Mouse (Mus musculus) left cerebral cortex, postnatal 10 days (tissue): ENCODE data around the gene Xrra1. TPM values are rescaled to one million over a fixed set of nuclear protein-coding genes. Genes with fewer than 3 reads are reported as not detected.
A peak's percentile ranks its signal among the peaks of the same experiment; 100 is the strongest.
"Not testable (repeated sequence)": the region's sequence is repeated elsewhere in the genome, so short reads cannot be mapped to it uniquely, and the experiment has no call there.

Experiments used
- DNase-seq, 2 experiments: peaks; one replicate each; pipeline ENCODE4 v3.0.0; 2021 to 2022; ENCODE audit warnings: low spot score in 2 of 2, mixed read lengths in 1 of 2; ENCODE audit errors: extremely low spot score in 1 of 2
- intact Hi-C: fragments of 180-260 bp; cut with DNase I; formaldehyde crosslinking; loops from one replicate; pipeline ENCODE4 v1.15.1; 2025
- total RNA-seq, 2 experiments: library from RNA; stranded (reverse); gene quantifications; 2 replicates each; pipeline ENCODE4 v1.2.3; 2021

The Xrra1 gene
- total RNA-seq, 2 experiments from 2014 or later = 1.3 to 1.5 TPM

DNA sequence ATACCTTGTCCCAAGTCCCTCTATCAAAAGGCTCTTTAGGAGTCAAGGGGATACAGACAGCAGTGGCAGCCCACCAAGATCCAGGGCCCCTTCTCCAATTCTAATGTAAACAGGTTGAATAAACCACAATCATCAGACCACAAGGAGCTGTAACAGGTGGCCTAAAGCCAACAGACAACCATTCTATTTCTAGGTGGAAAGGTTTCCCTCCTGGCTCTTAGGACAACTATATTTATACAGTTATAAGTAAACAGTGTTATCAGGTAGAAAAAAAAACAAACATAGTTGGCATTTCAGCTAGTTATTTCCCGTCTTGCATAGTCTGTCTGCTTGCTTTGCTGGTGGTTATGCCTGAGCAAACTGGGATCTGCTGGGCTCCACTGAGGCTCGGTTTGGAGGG lies 61.5 kb downstream of the Xrra1 start:
- DNase-seq = no peak
- intact Hi-C loops = no loop called here

DNA sequence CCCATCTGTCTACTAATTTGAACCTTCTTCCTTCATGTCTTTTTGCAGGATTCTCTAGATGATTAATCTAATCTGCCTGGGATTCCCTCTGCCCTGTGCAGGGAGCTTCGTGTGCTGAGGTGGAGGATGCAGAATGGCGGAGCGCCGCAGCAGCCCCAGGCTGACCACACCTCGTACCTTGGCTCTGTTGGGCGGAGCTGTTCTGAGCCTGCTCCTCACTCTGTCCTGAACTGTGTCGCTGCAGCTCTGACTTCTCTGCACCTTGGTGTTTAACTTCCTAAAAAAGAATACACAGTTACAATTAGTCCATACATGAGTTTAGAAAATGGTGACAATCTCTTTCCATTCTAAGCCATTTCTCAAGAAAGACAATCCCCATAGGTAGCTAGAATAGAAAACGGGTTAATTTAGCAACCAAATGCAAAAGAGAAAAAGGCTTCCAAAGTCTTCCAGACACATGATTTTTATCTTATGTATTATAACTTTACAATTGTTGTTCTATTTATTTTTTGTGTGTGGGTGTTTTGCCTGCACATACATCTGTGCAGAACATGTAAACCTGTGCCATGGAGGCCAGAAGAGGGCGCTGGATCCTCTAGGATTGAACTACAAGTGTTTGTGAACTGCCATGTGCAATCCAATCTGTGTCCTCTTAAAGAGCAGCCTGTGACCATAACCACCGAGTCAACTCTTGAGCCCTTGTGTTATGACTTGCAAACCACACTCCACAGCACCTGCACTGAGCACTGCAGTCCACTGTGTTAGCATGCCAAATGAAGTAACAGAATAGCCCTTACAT lies 68.2 kb downstream of the Xrra1 start:
- peak; percentile 52 to 77 for DNase-seq
- intact Hi-C loops = loop anchor here (5.0 kb wide), 1 partner anchor 55 kb away; the partner anchor contains the start of gene Rnf169

DNA sequence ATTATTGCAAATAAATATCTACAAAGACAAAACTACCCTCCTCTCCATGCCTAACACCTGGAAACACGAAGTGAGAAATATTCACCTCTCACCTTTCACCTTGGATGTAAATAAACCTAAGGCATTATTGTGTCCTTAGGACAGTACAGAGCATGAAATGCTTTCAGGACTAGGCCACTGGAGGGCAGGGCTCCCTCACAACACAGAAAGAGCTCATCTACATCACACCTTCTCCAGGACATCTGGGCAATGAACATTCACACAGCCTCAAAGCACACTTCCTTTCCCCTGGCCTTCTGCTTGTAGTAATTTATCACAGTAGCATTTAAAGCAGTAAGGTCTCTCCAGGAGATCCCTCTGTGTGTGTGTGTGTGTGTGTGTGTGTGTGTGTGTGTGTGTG lies 76.8 kb downstream of the Xrra1 start:
- no peak for DNase-seq
- intact Hi-C loops = no loop called here

DNA sequence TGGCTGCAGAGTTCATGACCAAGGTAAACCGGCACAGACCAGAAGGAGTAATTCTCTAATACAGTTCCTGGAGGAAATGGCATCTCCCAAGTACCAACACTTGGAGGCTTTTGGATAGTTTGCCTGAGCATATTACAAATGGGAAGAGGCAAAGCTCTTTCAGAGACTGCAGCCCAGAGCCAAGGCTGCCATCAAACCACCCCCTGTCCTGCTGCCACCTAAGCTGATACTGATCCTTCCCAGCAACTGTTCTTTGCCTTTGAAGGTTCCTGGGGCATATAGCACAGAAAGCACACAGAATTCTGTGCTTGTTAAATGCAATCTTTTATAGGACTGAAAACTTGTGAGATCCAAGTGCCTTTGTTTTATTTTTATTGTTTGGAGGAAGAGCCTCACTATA lies 81.8 kb downstream of the Xrra1 start:
- DNase-seq = no peak
- intact Hi-C loops = no loop called here

DNA sequence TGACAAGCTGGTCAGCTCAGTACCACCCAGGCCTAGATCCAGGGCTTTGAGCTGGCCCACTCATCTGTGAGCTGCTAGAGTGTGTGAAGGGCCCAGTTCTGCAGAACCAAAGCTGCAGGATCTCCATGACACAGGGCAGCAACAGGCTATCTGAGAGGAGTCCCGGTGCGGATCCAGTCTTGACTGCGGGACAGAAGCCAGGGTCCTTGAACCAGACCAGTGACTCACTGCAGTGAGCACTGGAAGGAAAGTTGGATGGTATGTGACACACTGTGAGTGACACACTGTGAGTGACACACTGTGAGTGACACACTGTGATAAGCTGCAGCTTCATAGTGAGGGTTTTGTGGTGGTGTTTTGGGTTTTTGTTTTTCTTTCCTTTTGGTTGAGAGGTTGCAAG lies 85.6 kb downstream of the Xrra1 start:
- intact Hi-C loops = no loop called here
- DNase-seq = no peak

DNA sequence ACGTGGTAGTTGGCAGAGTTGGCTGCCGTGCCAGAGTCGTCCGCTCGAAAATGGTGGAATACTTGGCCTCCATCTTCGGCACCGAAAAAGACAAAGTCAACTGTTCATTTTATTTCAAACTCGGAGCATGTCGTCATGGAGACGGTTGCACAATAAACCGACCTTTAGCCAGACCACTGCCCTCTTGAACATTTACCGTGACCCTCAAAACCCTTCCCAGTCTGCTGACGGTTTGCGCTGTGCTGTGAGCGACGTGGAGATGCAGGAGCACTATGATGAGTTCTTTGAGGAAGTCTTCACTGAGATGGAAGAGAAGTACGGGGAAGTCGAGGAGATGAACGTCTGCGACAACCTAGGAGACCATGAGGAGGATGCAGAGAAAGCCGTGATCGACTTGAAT lies 86.1 kb downstream of the Xrra1 start:
- DNase-seq = not testable (repeated sequence)

DNA sequence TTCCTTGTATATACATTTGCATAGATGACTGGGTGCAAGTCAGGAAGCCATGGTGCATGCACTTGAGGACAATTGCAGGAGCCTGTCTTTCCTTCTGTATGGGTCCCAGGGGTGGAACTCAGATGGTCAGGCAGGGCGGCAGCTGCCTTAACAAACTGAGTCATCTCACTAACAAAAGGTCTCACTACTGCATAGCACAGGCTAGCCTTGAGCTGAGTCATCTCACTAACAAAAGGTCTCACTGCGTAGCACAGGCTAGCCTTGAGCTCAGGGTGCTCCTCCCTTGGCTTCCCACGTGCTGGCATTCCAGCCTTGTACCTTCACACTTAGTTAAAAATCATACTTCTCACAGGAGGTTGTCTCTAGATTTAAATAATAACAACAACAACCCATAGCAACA lies 87.0 kb downstream of the Xrra1 start:
- intact Hi-C loops = no loop called here
- DNase-seq = no peak

More for the DNA sequence above, 86.1 kb downstream of the Xrra1 start:
- intact Hi-C loops = not testable (repeated sequence)

DNA sequence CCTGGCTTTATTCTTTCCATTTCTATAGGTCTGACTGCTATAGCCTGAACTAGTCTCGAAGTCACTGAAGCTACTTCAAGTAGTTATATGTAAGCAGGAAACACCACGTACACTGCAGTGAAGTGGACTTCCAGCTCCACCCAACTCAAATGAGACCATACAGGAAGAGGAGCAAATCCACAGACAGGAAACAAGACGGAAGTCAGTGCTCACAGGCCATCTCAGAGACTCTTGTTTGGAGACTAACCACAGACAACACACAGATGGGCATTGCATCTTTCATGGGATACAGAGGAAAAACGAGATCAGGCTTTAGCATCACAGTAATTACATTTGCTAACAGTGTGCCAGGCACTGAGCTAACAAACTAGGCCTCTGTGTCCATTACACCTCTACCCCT lies 87.4 kb downstream of the Xrra1 start:
- no peak for DNase-seq
- intact Hi-C loops = no loop called here

DNA sequence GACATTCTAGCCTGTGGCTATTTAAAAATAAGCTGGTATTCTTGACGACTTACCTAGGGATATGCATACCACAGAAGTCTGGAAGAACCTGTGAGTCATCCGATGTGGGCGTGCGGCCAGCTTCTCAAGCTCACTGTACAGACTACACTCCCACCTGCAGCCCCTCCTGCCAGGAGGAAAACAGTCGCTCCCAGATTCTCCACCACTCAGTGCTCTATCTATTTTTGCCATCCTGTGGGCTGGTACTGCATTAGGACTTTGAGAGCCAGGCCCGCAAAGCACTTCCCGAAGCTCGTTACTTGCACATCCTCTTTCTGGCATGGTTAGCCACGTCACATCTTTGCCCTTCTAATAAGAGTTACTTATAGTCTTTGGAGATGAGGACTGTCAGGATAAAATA lies 88.4 kb downstream of the Xrra1 start:
- intact Hi-C loops = no loop called here
- DNase-seq = peak; percentile 67 to 81

DNA sequence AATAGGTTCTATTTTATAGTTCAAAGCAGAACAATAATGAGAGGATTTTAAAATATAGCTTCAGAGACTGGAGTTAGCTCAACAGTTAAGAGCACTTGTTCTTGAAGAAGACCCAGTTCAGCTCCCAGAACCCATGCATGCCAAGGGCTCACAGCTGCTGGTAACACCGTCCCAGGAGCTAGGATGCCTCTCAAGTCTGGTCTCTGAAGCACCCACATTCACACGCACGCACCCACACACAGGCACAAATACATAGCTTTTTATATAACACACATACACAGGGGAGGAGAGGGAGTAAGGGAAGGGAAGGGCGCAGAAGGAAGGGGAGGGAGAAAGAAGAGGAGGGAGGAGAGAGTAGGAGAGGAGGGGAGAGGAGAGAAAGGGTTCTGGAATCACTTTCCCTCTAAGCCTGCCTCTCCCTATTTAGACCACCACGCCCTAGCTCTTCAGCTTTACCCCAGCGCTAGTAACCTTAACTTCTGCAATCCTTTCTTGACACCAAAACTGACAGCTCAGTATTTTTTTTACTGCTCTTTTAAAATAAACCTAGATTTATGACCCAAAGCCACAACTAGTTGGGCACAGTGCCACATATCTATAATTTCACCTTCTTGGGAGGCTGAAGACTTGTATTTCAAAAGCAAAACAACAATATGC lies 94.7 kb downstream of the Xrra1 start:
- peak; percentile 29 to 58 for DNase-seq
- intact Hi-C loops = no loop called here

DNA sequence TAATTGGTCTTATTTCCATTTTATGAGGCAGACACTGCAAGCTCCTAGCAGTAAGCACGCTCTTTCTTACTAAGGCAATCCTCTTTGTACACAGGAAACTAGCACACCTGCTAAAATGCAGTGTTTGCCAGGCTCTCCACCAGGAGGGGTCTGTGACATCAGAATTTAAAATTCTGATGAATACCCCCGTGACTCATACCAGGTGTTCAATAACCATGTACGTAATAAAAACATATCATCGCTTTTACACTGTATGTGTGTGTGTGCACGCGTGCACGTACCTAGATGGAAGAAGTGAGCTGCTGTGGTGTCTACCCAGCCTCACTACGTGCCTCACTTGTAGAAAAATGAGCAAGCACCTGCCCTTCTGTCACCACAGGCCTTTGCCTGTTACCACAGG lies 95.3 kb downstream of the Xrra1 start:
- DNase-seq = no peak

DNA sequence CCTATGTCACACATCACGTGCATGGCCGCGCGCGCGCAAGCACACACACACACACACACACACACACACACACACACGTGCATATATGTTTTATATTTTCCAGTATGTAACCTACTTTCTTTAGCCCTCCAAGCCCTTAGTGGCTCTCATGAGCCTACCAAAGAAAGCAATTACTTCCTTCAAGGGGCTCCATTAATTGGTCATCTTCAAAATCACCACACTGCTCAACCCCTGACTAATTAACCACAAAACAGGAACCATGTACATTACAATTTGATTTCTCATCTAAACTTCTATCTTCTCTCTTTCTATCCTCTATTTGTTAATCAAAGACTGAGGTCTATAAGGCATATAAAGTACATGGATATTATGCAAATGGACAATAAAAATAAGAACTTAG lies 97.2 kb downstream of the Xrra1 start:
- intact Hi-C loops = no loop called here
- no peak for DNase-seq

More for the DNA sequence above, 95.3 kb downstream of the Xrra1 start:
- intact Hi-C loops = no loop called here

DNA sequence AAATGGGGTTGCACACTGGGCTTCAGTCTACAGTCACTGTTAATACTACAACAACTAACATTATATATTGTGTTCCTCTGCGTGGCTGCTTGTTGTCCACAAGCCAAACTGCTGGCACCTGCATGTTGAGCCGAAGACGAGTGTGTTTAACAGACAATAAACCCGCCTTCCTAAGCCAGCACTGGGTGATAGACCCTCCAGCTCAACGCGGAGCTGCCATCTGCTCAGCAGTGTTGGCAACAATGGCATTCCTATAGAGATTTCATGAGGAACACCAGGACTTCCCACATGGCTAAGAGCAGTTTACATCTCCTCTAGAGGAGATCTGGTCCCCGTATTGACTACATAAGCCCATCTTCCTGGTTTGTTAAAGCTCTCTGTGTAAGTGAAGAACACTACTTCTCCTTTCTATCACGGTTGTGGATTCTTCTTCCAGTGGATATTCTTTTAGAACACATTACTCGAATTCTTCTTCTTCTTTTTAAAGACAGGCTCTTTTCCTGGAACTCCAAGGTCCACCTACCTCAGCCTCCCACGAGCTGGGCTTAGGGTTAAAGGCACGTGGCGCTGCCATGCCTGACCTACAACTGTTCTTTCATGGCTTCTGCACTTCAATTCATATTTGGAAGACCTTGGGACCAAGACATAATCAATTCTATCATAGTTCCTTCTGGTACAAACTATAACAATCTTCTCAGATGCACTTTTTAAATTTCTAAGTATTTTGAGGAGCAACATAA lies 98.5 kb downstream of the Xrra1 start:
- intact Hi-C loops = no loop called here
- DNase-seq = no peak

DNA sequence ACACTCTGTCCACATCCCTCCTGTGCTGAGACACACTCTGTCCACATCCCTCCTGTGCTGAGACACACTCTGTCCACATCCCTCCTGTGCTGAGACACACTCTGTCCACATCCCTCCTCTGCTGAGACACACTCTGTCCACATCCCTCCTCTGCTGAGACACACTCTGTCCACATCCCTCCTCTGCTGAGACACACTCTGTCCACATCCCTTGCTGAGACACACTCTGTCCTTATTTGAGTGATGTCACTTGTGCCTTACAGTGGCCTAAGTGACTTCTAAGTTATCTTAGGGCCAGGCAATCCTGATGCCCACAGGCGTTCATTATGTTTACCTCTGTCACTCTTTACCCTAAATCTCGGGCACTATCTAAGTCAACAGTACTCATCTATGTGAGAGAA lies 101.7 kb downstream of the Xrra1 start:
- DNase-seq, intact Hi-C loops: not testable (repeated sequence)

DNA sequence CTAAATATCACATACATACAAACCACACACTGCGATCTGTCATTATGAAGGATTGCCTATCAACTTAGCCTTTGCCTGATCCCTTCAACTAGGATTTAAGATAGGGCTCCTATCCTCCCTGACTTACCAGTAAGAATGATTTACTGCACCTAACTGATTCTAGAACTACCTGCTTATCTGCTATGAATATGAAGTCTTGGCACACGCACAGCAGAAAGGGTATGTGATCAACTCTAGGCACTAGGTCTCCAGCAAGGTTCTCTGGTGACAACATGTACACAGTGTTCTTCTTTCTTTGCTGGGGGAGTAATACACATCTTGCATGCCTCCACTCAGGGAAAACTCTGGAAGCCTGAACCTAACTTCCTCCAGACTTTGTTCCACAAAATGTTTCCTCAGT lies 102.6 kb downstream of the Xrra1 start:
- intact Hi-C loops = no loop called here
- no peak for DNase-seq

DNA sequence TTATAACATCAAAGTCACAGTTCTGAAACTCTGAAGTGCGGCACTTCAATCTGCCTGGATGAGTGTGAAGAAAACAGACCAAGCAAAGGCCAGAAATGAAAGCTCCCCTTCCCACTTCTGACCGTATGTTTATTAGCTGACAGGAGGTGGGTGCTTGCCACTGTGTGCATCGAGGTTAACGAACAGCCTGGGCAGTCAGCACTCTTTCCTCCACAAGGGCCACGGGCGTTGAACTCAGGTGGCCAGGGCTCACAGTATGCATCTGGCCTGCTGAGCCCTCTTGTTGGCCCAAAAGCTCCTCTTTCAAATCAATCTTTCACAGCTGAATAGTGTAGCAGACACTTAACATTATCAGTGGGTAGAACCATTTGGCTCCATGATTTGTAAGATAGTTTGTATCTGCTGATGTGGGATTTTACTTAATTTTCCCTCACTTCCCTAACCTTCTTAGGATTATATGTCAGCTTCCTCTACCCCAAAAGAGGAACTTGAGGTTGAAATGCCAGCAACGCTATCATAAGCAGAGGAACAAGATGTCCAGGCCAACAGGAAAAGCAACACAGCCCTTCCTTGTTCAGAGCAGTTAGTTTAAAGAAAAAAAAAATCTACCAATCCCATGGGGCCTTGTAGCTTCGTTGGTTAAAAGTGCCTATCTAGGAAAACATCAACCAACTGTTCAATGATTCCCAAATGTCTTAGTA lies 103.8 kb downstream of the Xrra1 start:
- intact Hi-C loops = no loop called here
- no peak for DNase-seq

DNA sequence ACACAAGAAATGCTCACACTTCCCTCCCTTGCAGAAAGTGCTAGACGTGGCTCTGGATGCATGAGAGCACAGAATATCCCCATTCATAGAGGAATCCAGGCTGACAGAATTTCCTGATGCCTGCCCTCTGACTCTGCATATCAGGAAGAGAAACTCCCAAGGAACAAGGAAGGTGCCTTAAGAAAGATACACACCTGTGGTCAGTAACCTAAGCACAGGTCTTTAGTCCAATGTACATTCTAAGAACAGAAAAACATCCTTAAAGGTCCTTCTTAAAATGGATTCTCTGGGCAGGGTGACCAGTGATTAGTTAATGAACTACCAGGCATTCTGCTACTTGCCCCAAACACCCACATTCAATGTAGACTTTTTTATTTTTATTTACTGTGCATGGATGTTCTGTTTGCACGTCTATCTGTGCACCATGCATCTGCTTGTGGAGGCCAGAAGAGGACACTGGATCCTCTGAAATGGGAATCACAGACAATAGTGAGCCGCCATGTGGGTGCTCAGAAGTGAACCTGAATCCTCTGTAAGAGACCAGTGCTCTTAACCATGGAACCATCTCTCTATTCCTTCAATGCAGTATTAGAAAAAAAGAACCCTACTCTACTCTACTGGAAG lies 104.4 kb downstream of the Xrra1 start:
- no peak for DNase-seq
- intact Hi-C loops = no loop called here

DNA sequence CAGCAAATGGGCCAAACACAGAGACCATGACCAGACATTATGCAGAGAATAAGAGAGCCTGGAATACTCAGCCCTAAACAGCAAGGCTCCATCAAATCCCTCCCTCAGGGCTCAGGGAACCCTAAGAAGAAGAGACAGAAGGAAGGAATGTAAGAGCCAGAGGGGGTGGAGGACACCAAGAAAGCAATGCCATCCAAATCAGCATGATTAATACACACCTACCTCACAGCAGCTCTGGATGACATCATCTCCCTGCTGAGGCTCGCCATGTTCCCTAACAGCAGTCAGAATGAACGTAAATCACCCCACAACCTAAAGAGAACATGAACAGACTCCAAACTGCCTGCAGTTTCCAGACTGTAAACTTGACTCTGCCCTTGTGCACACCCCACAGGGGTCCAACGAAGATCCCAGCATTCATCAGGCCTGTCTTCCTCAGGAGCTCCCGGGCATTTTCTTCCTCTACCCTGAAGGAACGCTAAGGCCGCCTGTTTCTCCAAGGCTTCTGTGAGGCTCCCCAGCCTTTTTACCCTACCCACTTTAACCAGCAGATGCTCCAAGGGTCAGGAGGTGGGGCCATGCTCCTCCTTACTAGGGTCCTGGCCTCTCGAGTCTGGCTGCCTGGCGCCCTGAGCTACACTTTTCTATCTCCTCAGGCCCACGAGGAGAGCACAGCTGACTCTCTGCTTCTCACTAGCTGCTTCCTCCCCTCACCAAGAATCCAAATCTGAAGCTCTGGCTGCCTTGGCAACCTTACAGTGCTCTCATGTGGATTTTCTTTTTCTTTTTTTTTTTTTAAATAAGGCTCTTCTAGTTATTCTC lies 106.3 kb downstream of the Xrra1 start:
- intact Hi-C loops = no loop called here
- DNase-seq = peak; percentile 53 to 71
